ENCODE assay signal across 8 mouse cellular contexts in the genomic region with DNA sequence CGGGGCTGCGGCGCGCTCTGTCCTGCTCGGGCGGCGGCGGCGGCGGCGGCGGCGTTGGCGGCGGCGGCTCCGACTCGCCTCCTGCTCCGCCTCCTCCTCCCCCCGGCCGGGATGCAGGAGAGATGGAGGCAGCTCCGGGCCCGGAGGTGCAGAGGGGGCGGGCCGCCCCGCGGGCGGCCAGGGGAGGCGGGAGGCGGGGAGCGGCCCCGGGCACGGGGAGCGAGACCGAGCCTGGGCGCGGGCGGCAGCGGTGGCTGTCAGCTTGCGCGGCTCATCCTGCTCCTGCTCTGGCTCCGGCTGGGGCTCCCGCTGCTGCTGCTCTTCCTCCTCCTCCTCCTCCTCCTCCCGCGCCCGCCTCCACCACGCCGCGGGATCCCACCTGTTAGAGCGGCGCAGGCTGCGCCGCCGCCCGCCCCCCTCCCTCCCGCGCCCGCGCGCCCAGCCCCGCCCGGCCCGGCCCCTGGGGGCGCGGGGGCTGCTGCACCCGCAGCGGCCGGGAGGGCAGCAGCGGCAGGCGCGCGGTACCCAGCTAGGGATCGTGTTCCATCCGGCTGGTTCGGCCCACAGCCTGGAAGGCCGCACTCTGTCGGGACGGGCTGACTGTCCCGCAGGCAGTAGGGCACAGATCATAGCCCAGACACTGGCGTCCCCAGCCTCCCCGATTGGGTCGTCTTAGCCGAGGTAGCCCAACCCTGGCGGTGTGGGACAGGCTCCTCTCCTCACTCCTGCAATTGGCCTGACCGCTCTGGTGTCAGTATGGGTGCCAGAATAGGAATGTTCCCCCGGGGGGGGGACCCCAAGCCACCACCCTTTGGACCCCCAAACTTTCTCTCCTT. TPM values are rescaled to one million over a fixed set of nuclear protein-coding genes. Genes with fewer than 3 reads are reported as not detected.
DNase-seq lines count a peak whose midpoint lies in the region; ATAC-seq lines count a peak whose summit lies in the region.

A gene (minus strand): TSS at position 41 of the 836 bp plus-strand sequence.

- ATAC-seq in erythroblast, adult 5-6 weeks (replicated peaks; ENCODE audit: low FRiP score, poor library complexity, severe bottlenecking) = no peak
- no peak for ATAC-seq in heart, embryonic 13.5 days (ENCODE audit: extremely low read depth, insufficient number of reproducible peaks, low FRiP score, low TSS enrichment)

- peak within 1 kb of the TSS; percentile 88 for H3K4me3 ChIP-seq in erythroblast, embryonic 14.5 days (replicated peaks)
- peak within 1 kb of the TSS; percentile 82 for H3K4me3 ChIP-seq in heart, embryonic 13.5 days

- H3K9me3 ChIP-seq in erythroblast, embryonic 14.5 days (ENCODE audit: control insufficient read depth, low read length) = peaks cover 4% of the 10 kb centered on the region
- H3K9me3 ChIP-seq in heart, embryonic 13.5 days = no peaks in the 10 kb centered on the region; the same call in 1 of the 2 replicates

- peak within 1 kb of the TSS; percentile 84 for H3K27ac ChIP-seq in heart, embryonic 13.5 days (replicated peaks)

- peak within 1 kb of the TSS; percentile 98 for H3K4me2 ChIP-seq in heart, embryonic 13.5 days

- peaks cover 8% of the 10 kb centered on the region for H3K36me3 ChIP-seq in erythroblast, embryonic 14.5 days (ENCODE audit: control insufficient read depth)
- no peaks in the 10 kb centered on the region for H3K36me3 ChIP-seq in heart, embryonic 13.5 days

- peaks cover 67% of the 10 kb centered on the region for H3K4me1 ChIP-seq in erythroblast, embryonic 14.5 days (ENCODE audit: control insufficient read depth)
- H3K4me1 ChIP-seq in heart, embryonic 13.5 days = peaks cover 41% of the 10 kb centered on the region

- peak; percentile 33 for DNase-seq in CD4-positive helper T cell, adult 2 months (ENCODE audit: low read depth, low spot score)
- DNase-seq in cerebellum, adult 9-10 months = peak; percentile 64
- no peak for DNase-seq in left cerebral cortex, adult 8-10 months (ENCODE audit: low spot score in 2 of 2)
- DNase-seq in mesoderm, embryonic 11.5 days (ENCODE audit: low read depth, low spot score) = peak; percentile 35
- DNase-seq in thymus, postnatal 14 days = peak; percentile 46

- peaks cover 18% of the 10 kb centered on the region for H3K27me3 ChIP-seq in erythroblast, embryonic 14.5 days (ENCODE audit: control insufficient read depth)
- H3K27me3 ChIP-seq in heart, embryonic 13.5 days (replicated peaks) = peaks cover 16% of the 10 kb centered on the region

- peak within 1 kb of the TSS; percentile 90 for H3K9ac ChIP-seq in heart, embryonic 13.5 days

- 2% methylated on average over 33 of the region's 86 CpGs for WGBS in heart, embryonic 13.5 days

RNA-seq across cellular contexts. Expression of the gene that starts here (rescaled TPM):
- polyA plus RNA-seq in erythroblast, embryonic 14.5 days (2012) = 0.99 and 1.1 TPM in 2 replicates
- total RNA-seq in erythroblast, adult 5-6 weeks (2015; ENCODE audit: low replicate concordance) = 2.7 and 6.1 TPM in 2 replicates
- total RNA-seq in erythroblast, adult 5-6 weeks (2017; ENCODE audit: low replicate concordance) = 1.8 and 4.3 TPM in 2 replicates
- polyA plus RNA-seq in heart, embryonic 13.5 days (2015; fragmentation: Nextera tagmentation; extraction: Ambion mirVana) = 10.5 and 11.0 TPM in 2 replicates
- 10 to 100 TPM; 41.1 to 48.9 (median 45.1) TPM for total RNA-seq in left cerebral cortex, adult 8-10 months (2022)

Comparison
In these comparisons a context has a peak if more than half of its experiments do, and no peak if none do; other contexts are left out.
1. RNA of the gene that starts here (total RNA-seq): 41.1 to 48.9 TPM in left cerebral cortex, adult 8-10 months; 1.8 to 6.1 TPM in erythroblast, adult 5-6 weeks; every median in the first group is over 4 times any median in the second.
2. DNase-seq: peak in CD4-positive helper T cell, adult 2 months (single experiment), cerebellum, adult 9-10 months (single experiment), mesoderm, embryonic 11.5 days (single experiment) and thymus, postnatal 14 days (single experiment); none in left cerebral cortex, adult 8-10 months (0 of 2).